Mouse (Mus musculus): Measurements from ENCODE around the gene Crnkl1. TPM values are rescaled to one million over a fixed set of nuclear protein-coding genes. Genes with fewer than 3 reads are reported as not detected.

The Crnkl1 gene
- 10 to 100 TPM; 17.8 to 20.4 TPM for total RNA-seq (2021)
- long read RNA-seq, experiment 1, transcript Crnkl1-201 (14 exons, 3,428 nt), result major isoform, 27 of 31 reads
- long read RNA-seq, experiment 1, partial matches to known transcripts, result 0 of 31 reads
- long read RNA-seq, experiment 1, other reads (novel, unspliced or antisense), result 4 of 31 reads
- long read RNA-seq, experiment 2, transcript Crnkl1-201 (14 exons, 3,428 nt), result major isoform, 26 of 30 reads
- long read RNA-seq, experiment 2, partial matches to known transcripts, result 1 of 30 reads
- long read RNA-seq, experiment 2, other reads (novel, unspliced or antisense), result 3 of 30 reads

- peak; percentile 75 to 94 for DNase-seq (ENCODE audit: low spot score in 2 of 2)
Measured at GRCm38 (mm10) chr2:145934339-145935231, at the start of gene Crnkl1, which contains the start of gene Cfap61. Gene Crnkl1 (minus strand): TSS chr2:145935014. Gene Cfap61 (plus strand): TSS chr2:145934784.

- DNase-seq (ENCODE audit: low spot score in 2 of 2), result no peak
Measured at GRCm38 (mm10) chr2:145982317-145983045, 47.7 kb upstream of the Crnkl1 start.

DNA sequence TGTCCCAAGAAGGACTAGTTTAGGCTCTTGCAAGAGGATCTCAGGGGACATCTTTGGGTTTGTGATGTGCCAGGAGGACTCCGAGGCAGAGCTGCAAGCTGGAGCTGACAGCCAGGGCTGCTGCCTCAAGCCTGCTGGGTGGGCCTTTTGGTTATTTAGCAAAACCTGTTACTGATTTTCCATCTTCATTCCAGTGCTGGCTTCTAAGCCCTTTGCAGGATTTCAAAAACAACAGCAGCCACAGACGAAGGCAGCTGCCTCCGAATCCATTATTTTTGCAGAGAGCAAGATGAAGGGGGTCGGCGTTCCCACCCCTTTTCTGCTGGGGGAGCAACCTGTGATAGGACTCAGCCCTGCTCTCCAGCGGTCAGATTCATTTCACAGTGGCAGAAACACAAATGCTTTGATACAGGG is 46.9 kb upstream of the Crnkl1 start:
- DNase-seq (ENCODE audit: low spot score in 2 of 2), result no peak

GRCm38 (mm10) chr2:145980881-145981280 is 46.1 kb upstream of the Crnkl1 start:
- no peak for DNase-seq (ENCODE audit: low spot score in 2 of 2)

- no peak for DNase-seq (ENCODE audit: low spot score in 2 of 2)
Measured at GRCm38 (mm10) chr2:145979616-145980015, 44.8 kb upstream of the Crnkl1 start.

DNA sequence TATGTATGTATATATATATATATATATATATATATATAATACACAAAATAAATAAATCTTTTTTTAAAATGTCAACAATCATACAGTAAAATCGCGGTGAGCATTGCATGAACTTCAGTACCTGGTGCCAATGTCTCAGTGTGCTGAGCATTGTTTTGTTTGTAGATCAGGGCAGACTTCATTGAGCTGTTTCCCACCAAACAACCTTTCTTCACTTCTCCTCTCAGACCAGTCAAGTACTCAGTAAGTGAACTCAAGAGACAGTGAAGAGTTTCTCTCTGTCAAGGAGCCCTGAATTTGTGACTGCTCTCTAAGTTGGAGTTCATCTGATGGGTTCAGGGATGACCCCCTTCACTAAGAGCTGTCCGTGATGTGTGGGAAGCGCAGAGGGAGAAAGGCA is 37.8 kb upstream of the Crnkl1 start:
- DNase-seq (ENCODE audit: low spot score in 2 of 2), result no peak

GRCm38 (mm10) chr2:145971237-145972010 is 36.6 kb upstream of the Crnkl1 start:
- DNase-seq (ENCODE audit: low spot score in 2 of 2), result no peak

GRCm38 (mm10) chr2:145970751-145971150 is 35.9 kb upstream of the Crnkl1 start:
- DNase-seq (ENCODE audit: low spot score in 2 of 2), result no peak

DNA sequence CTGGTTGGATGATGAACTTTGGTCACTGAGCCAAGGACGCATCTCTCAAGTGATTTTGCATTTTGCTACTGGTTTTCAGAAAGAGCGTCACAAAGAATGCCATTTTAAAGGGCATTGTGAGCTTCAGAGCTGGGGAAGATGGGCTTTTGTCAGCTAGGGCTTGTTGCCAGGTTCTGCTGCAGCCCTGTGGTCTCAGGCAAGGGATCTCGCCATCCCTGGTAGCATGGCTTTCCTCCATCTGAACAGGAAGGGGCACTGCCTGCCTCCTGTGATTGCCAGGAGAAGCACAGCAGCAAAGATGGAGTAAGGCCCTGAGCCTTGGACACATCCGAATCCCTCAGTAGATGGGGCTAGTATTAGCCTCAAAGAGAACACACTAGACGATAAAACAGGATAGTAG is 27.0 kb upstream of the Crnkl1 start:
- no peak for DNase-seq (ENCODE audit: low spot score in 2 of 2)

DNA sequence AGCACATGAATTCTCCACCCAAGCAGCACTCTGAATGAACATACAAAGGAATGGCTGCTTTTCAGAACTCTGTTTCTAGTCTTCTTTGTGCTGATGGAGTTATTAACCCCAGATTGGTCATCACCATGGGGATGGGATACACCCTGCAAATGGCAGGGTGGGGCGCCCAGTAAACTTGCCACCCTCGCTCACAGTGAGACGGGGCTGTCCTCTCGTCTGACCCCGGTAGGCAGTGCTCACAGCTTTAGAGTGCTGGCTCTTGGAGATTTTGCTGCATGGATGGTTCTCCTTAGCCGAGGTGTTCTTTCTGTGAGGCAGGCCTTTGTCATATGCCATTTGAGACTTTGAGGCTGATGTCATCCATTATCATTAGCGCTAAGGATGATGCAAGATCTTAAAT is 23.7 kb upstream of the Crnkl1 start:
- DNase-seq (ENCODE audit: low spot score in 2 of 2), result no peak

DNA sequence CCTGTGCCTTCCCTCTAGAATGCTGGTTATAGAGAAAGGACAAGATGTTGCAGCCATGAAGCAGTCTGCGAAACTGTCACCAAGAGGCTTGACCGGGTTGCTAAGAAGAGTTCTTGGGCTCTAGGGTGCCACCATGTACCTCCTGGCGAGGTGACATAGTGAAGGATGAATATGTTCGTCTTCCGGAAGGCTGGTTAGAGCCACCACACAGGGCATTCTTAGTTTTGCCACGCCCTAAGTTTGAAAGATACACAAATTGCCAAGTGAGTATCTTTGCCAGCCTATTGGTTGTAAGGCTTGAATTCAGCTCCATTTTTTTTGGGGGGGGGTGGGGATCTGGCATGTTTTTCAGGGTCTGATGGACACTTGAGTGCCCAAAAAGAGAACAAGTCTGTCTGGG is 23.3 kb upstream of the Crnkl1 start:
- no peak for DNase-seq (ENCODE audit: low spot score in 2 of 2)

GRCm38 (mm10) chr2:145957450-145957849 is 22.6 kb upstream of the Crnkl1 start:
- no peak for DNase-seq (ENCODE audit: low spot score in 2 of 2)

DNA sequence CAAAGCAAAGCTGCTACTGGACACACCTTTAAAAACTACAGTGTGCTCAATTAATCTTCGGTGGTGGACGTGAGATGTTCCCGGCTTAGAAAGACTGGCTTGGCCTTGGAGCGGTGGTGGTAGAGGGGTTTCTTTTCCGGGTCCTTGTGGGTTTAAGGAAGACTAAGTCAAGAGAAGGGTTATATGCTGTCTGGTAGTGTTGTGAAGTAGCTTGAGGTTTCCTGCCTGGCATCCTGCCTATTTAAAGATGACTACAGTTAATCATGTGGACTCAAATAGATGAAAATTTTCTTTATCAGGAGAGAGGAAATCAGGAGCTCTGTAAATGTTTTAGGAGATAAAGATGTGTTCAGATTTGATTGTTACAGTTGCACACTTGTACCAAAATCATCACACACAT is 21.5 kb upstream of the Crnkl1 start:
- no peak for DNase-seq (ENCODE audit: low spot score in 2 of 2)

DNA sequence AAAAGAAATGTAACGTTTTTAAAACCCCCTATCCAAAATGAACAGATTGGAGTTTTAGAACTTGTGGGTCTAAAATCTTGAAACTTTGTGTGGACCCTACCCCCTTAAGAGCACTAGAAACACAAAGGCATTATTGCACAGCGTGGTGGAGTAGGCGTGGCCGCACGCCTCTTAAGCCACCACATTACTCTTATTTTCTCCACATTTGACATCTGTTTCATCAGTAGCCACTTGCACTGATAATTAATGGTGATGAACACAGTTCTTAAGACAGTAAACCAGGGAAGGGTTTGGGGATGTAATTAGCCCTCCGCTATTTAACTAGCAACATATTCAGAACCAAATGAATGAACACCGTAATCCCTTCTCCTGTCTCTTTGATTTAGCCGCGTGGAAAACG is 21.0 kb upstream of the Crnkl1 start:
- DNase-seq (ENCODE audit: low spot score in 2 of 2), result no peak

DNA sequence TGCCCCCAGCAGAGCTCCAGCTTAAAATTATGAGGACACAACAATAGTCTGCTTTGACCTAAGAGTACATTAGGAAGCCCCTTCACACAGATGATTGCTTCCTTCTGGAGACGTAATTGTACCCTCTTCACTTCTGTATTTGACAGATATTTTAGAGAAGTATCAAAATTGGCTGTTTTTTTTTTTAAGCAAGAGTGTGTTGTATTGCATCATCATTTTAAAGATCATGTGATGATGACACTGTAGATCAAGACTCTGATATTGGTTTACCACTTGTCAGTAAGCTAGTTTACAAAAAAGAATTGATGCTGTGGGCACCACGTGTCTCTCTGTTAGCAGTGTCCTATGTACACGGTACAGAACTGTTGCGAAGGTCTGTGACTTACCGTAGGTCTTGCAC is 17.9 kb upstream of the Crnkl1 start:
- DNase-seq (ENCODE audit: low spot score in 2 of 2), result no peak

GRCm38 (mm10) chr2:145950239-145950638 is 15.4 kb upstream of the Crnkl1 start:
- no peak for DNase-seq (ENCODE audit: low spot score in 2 of 2)

DNA sequence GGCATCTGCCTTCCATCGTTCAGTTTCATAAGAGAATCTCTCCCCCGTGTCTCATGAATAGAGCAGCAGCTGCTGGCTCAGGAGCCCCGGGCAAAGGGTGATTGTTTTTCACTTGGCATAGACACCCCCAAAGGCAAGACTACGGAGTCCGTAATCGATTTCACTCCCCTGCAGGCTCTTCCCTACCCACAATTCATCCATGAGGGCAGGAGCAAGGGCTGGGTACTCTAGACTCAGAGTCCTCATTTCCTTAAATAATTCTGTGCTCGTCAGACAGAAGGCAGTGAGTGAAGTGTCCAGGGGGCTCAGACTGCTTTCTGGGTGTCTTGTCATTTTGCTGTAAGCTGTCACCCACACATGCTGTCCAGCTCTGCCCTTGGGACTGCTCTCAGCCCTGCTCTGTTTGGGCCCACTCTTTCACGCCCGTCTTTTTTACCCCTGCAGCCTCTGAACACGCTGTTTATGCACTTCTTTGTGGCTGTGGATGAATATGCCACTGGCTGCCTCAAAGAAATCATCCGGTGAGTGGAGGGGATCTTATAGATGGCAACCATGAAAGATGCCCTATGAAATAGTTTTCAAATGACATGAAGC is 14.8 kb upstream of the Crnkl1 start:
- DNase-seq (ENCODE audit: low spot score in 2 of 2), result no peak

DNA sequence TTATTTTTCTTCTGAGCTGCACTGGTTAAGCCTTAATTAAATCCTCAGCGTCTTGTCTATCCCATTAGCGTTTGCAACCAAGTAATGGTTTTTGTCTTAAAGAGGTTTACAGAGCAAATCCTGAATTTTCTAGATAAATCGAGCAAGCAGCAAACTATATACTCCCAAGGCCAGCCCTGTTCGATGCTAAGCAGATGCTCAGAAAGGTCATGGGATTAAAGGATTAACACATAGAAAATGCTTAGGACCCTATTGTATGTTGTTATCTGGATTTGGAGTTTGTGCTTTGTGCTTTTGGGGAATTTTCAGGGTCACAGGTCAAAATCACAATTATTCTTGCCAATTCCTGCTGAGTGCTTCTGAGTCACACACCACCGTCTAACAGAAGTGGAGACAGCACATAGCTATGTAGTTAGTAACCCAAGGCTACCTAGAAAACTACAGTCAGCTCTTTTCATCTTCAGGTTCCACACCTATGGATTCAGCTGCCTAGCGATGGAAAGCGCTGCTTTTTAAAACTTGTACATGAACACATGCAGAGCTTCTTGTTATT is 13.7 kb upstream of the Crnkl1 start:
- DNase-seq (ENCODE audit: low spot score in 2 of 2), result no peak

DNA sequence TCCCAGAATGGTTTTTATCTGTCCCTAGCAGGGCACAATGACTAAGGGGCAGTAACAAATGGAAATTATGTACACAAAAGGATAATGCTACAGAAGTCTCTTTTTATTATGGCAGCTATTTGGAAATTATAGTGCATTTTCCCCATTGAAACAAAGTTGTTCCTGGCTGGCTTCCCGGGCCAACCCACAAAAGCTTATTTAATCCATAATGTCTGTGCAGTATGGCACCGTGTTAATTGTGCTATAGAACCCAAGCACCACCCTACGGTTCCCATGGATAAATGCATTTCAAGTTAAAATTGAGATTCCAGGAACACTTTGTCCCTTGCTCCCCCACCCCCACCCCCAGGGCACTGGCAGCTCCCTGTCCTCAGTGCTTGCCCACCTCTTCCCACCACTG is 9.5 kb upstream of the Crnkl1 start:
- no peak for DNase-seq (ENCODE audit: low spot score in 2 of 2)

DNA sequence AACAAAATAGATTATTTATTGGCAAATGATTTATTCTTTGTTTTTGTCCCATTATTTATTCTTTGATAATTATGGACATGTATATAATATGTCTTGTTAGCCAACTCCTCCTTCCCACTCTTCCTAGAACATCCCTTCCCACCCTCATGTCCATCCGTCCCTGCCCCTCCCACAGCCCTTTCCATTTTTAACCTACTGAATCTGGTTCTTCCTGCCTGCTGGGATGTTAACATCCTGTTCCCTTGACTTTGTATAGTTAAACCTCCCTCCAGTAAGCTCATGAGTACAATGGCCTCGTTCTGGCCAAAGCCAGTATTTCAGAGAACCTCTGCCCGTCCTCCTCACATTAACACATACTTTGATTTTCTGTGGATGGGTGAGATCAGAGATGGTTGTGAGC is 6.6 kb upstream of the Crnkl1 start:
- DNase-seq (ENCODE audit: low spot score in 2 of 2), result no peak
